Mouse (Mus musculus): Measurements from ENCODE around the gene Slc4a3. TPM values are rescaled to one million over a fixed set of nuclear protein-coding genes. Genes with fewer than 3 reads are reported as not detected.

The Slc4a3 gene
- 100 to 1,000 TPM; 175 to 178 TPM for total RNA-seq (2021)
- long read RNA-seq, experiment 1, full-length matches to known transcripts, result 12 of 223 reads
- long read RNA-seq, experiment 1, partial matches to known transcripts, result 98 of 223 reads
- long read RNA-seq, experiment 1, other reads (novel, unspliced or antisense), result 113 of 223 reads
- long read RNA-seq, experiment 2, full-length matches to known transcripts, result 4 of 183 reads
- long read RNA-seq, experiment 2, partial matches to known transcripts, result 99 of 183 reads
- long read RNA-seq, experiment 2, other reads (novel, unspliced or antisense), result 80 of 183 reads

- peak; percentile 60 to 69 for DNase-seq (ENCODE audit: low spot score in 2 of 2)
Observed at GRCm38 (mm10) chr1:75545965-75546956, at the start of gene Slc4a3. Gene Slc4a3, plus strand, starts transcription at chr1:75546266.

- DNase-seq (ENCODE audit: low spot score in 2 of 2), result no peak
Observed at GRCm38 (mm10) chr1:75498897-75499296, 47.2 kb upstream of the Slc4a3 start.

- no peak for DNase-seq (ENCODE audit: low spot score in 2 of 2)
Observed at GRCm38 (mm10) chr1:75499441-75499840, 46.6 kb upstream of the Slc4a3 start.

GRCm38 (mm10) chr1:75501905-75502304, 44.2 kb upstream of the Slc4a3 start:
- DNase-seq (ENCODE audit: low spot score in 2 of 2), result no peak

GRCm38 (mm10) chr1:75502945-75503650, 43.0 kb upstream of the Slc4a3 start:
- DNase-seq (ENCODE audit: low spot score in 2 of 2), result no peak

GRCm38 (mm10) chr1:75503651-75503980, 42.5 kb upstream of the Slc4a3 start:
- DNase-seq (ENCODE audit: low spot score in 2 of 2), result no peak

- DNase-seq (ENCODE audit: low spot score in 2 of 2), result peak in 1 of 2 experiments; percentile 53
Observed at GRCm38 (mm10) chr1:75504256-75505045, 41.6 kb upstream of the Slc4a3 start.

- DNase-seq (ENCODE audit: low spot score in 2 of 2), result peak; percentile 74 to 89
Observed at GRCm38 (mm10) chr1:75505159-75505955, 40.7 kb upstream of the Slc4a3 start.

- DNase-seq (ENCODE audit: low spot score in 2 of 2), result no peak
Observed at GRCm38 (mm10) chr1:75505956-75506831, 39.9 kb upstream of the Slc4a3 start, which contains the start of gene Obsl1. Gene Obsl1, minus strand, starts transcription at chr1:75506452.

- no peak for DNase-seq (ENCODE audit: low spot score in 2 of 2)
Observed at GRCm38 (mm10) chr1:75507006-75507405, 39.1 kb upstream of the Slc4a3 start, which contains the start of gene Inha. Gene Inha, plus strand, starts transcription at chr1:75507077.

- no peak for DNase-seq (ENCODE audit: low spot score in 2 of 2)
Observed at GRCm38 (mm10) chr1:75509586-75509985, 36.5 kb upstream of the Slc4a3 start.

GRCm38 (mm10) chr1:75510154-75510553, 35.9 kb upstream of the Slc4a3 start:
- no peak for DNase-seq (ENCODE audit: low spot score in 2 of 2)

GRCm38 (mm10) chr1:75511437-75512210, 34.4 kb upstream of the Slc4a3 start:
- no peak for DNase-seq (ENCODE audit: low spot score in 2 of 2)

GRCm38 (mm10) chr1:75512550-75512949, 33.5 kb upstream of the Slc4a3 start:
- DNase-seq (ENCODE audit: low spot score in 2 of 2), result no peak

- no peak for DNase-seq (ENCODE audit: low spot score in 2 of 2)
Observed at GRCm38 (mm10) chr1:75516703-75517380, 29.2 kb upstream of the Slc4a3 start.

- no peak for DNase-seq (ENCODE audit: low spot score in 2 of 2)
Observed at GRCm38 (mm10) chr1:75517984-75518383, 28.1 kb upstream of the Slc4a3 start.

- DNase-seq (ENCODE audit: low spot score in 2 of 2), result no peak
Observed at GRCm38 (mm10) chr1:75518427-75518826, 27.6 kb upstream of the Slc4a3 start.
